Mouse (Mus musculus) embryonic facial prominence, embryonic 14.5 days (tissue): ENCODE results near the gene Tmem63a. TPM values are rescaled to one million over a fixed set of nuclear protein-coding genes. Genes with fewer than 3 reads are reported as not detected.
"Not testable (repeated sequence)": the region's sequence is repeated elsewhere in the genome, so short reads cannot be mapped to it uniquely, and the experiment has no call there.

Experiments used
- ATAC-seq: fragments of 200-750 bp; cut with Nextera tagmentation; 2 replicates; pipeline ENCODE4 v1.8.0; 2017; ENCODE audit warnings: low read depth, moderate number of reproducible peaks, moderate TSS enrichment
- DNase-seq: peaks from one replicate; pipeline ENCODE4 v3.0.0-alpha.2; 2015; ENCODE audit warnings: low spot score
- H3K27ac ChIP-seq: fragments of 300-500 bp; sonication (generic); replicated peaks from 2 replicates; pipeline ENCODE4 v1.5.1; 2014; ENCODE audit warnings: low read depth, mild to moderate bottlenecking, low read length, moderate library complexity
- H3K27me3 ChIP-seq: fragments of 300-500 bp; sonication (generic); replicated peaks from 2 replicates; pipeline ENCODE4 v1.6.1; 2014; ENCODE audit warnings: low read length; ENCODE audit not compliant: control insufficient read depth, insufficient read depth
- H3K36me3 ChIP-seq: fragments of 300-500 bp; sonication (generic); 2 replicates; pipeline ENCODE4 v1.6.1; 2014; ENCODE audit warnings: low read length, mixed read lengths; ENCODE audit not compliant: control insufficient read depth, insufficient read depth
- H3K4me1 ChIP-seq: fragments of 300-500 bp; sonication (generic); 2 replicates; pipeline ENCODE4 v1.6.1; 2014; ENCODE audit warnings: antibody characterized with exemption, low read length; ENCODE audit not compliant: control insufficient read depth, insufficient read depth
- H3K4me2 ChIP-seq: fragments of 300-500 bp; sonication (generic); 2 replicates; pipeline ENCODE4 v1.6.1; 2014; ENCODE audit warnings: low read depth, mild to moderate bottlenecking, low read length, moderate library complexity, mixed read lengths
- H3K4me3 ChIP-seq: fragments of 300-500 bp; sonication (generic); 2 replicates; pipeline ENCODE4 v1.5.1; 2014; ENCODE audit warnings: low read depth, mild to moderate bottlenecking, low read length
- H3K9ac ChIP-seq: fragments of 300-500 bp; sonication (generic); 2 replicates; pipeline ENCODE4 v1.6.1; 2014; ENCODE audit warnings: low read depth, mild to moderate bottlenecking, low read length, moderate library complexity, mixed read lengths
- H3K9me3 ChIP-seq: fragments of 300-500 bp; sonication (generic); 2 replicates; pipeline ENCODE4 v1.6.1; 2016; ENCODE audit warnings: low read length; ENCODE audit not compliant: control insufficient read depth
- WGBS: fragments of 180-500 bp; shearing (Covaris S2); extraction: QIAGEN DNeasy Blood & Tissue Kit; methylation state at CpG from one replicate; pipeline ENCODE4 v1.1.7; 2014; 5-methylcytosine and 5-hydroxymethylcytosine counted together
- polyA plus RNA-seq: library from polyadenylated mRNA; unstranded; fragments of >200 nt; fragmentation: Nextera tagmentation; extraction: Ambion mirVana; gene quantifications from 2 replicates; pipeline ENCODE4 v1.2.1, GENCODE M21; 2014

The Tmem63a gene
- polyA plus RNA-seq, 1 experiment from 2014 or later, result 13.2 TPM

DNA sequence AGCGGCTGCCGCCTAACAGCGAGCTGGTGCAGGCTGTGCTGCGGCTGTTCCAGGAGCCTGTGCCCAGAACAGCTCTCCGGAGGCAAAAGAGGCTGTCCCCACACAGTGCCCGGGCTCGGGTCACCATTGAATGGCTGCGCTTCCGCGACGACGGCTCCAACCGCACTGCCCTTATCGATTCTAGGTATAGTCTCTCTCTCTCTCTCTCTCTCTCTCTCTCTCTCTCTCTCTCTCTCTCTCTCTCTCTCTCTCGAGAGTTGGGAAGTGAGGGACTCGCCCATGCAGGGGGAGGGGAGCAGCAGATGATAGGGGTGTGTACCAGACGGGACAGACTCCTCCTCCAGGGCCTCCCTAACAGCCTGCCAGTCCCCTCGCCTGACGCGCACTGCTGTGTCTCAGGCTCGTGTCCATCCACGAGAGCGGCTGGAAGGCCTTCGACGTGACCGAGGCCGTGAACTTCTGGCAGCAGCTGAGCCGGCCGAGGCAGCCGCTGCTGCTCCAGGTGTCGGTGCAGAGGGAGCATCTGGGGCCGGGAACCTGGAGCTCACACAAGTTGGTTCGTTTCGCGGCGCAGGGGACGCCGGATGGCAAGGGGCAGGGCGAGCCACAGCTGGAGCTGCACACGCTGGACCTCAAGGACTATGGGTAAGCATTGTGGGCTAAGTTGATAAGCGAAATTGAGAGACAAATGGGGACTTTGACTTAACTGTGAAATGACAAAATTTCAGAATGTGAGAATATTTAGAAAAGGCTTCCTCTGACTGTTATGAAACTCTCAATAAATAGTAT, 5.3 kb upstream of the Tmem63a start:
- peaks cover 42% of the 10 kb centered on the region for H3K27me3 ChIP-seq
- peak; percentile 90 for ATAC-seq
- peak overlapping the region; percentile 34; the same call in 1 of the 2 replicates for H3K9ac ChIP-seq

DNA sequence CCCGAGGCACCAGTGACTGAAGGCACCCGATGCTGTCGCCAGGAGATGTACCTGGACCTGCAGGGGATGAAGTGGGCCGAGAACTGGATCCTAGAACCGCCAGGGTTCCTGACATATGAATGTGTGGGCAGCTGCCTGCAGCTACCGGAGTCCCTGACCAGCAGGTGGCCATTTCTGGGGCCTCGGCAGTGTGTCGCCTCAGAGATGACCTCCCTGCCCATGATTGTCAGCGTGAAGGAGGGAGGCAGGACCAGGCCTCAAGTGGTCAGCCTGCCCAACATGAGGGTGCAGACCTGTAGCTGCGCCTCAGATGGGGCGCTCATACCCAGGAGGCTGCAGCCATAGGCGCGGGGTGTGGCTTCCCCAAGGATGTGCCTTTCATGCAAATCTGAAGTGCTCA, 4.5 kb upstream of the Tmem63a start:
- WGBS, result 32% methylated on average over 10 of the region's 13 CpGs
- peaks cover 39% of the 10 kb centered on the region for H3K27me3 ChIP-seq

More for the DNA sequence above, 5.3 kb upstream of the Tmem63a start:
- H3K27ac ChIP-seq, H3K4me1 ChIP-seq, H3K36me3 ChIP-seq, H3K9me3 ChIP-seq: not testable (repeated sequence)
- Histone ChIP-seq H3K4me2 (peak overlapping the region; percentile 54), H3K4me3 (peak overlapping the region; percentile 30)
- 3% methylated on average over 30 of the region's 41 CpGs for WGBS
- DNase-seq, result peak; percentile 75

DNA sequence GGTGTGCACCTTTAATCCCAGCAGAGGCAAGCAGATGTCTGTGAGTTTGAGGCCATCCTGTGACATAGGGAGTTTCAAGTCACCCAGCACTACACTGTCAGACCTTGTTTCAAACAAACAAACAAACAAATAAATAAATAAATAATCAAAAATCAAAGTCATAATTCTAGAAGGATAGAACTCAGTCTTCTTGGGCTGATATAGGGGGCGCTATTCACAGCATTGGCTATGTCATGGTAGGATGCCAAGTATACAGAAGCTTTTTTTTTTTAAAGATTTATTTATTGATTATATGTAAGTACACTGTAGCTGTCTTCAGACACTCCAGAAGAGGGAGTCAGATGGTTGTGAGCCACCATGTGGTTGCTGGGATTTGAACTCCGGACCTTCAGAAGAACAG, 3.4 kb upstream of the Tmem63a start:
- peaks cover 34% of the 10 kb centered on the region for H3K27me3 ChIP-seq
- 78% methylated on average over 2 of the region's 2 CpGs for WGBS

More for the DNA sequence above, 4.5 kb upstream of the Tmem63a start:
- ATAC-seq, H3K4me2 ChIP-seq, H3K4me3 ChIP-seq, DNase-seq, H3K9ac ChIP-seq, H3K27ac ChIP-seq, H3K4me1 ChIP-seq, H3K36me3 ChIP-seq, H3K9me3 ChIP-seq: not testable (repeated sequence)

DNA sequence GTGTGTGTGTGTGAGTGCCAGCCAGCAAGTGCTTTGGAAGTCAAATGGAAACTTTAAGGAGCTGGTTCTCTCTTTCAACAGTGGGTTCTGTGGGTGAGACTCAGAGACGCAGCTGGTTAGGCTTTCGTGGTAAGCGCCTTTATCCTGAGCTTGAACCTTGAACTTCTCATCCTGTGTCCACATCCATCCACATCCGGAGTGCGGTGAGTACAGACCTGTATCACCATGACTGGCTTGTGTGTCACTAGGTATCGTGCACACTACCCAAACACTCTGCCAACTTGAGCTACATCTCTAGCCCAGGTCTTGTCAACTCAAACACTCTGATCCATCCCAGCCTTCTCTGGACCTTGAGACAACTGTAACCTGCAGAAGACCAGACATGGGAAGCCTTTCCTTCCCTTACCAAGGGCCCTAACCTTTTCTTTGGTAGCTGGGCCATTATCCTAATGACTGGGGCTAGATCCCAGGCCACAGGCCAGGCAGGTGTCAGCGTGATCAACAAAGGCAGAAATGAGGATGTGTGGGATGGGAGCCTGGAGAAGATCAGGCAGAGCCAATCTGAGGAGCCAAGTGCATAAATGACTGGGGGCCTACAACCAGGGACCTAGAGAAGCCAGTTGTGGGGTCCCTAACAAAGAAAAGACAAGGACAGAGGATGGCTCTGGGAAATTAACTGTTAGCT, 1.2 kb upstream of the Tmem63a start:
- Histone ChIP-seq H3K4me3 (no peak overlapping the region), H3K4me2 (peak overlapping the region; percentile 93), H3K9me3 (no peaks in the 10 kb centered on the region), H3K9ac (peak overlapping the region; percentile 84; the same call in 1 of the 2 replicates), H3K36me3 (no peaks in the 10 kb centered on the region), H3K27ac (no peak overlapping the region), H3K27me3 (peaks cover 13% of the 10 kb centered on the region), H3K4me1 (peaks cover 22% of the 10 kb centered on the region)
- 86% methylated on average over 7 of the region's 7 CpGs for WGBS
- DNase-seq (no peak), ATAC-seq (no peak)

More for the DNA sequence above, 3.4 kb upstream of the Tmem63a start:
- not testable (repeated sequence) for DNase-seq, H3K36me3 ChIP-seq, H3K27ac ChIP-seq, ATAC-seq, H3K4me3 ChIP-seq, H3K4me2 ChIP-seq, H3K9ac ChIP-seq, H3K9me3 ChIP-seq
- peaks cover 11% of the 10 kb centered on the region for H3K4me1 ChIP-seq

DNA sequence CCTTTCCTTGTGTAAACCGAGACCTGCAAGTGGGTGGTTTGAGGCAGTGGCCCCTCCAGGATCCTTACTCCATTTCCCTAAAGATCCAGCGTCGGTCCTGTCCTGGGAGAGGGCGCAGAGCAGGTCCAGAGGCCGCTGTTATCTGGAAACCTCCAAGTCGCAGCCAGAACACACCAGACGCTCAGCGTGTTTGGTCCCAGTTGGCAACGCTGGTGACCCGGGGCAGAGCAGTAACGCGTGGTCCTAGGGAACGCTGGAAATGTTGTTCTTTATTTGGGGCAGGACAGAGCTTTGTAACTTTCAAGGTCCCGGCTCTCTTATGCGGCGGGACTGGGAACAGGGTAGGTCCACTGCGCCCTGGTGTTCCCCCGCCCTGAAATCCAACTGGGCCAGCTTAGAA, 418 bp upstream of the Tmem63a start:
- H3K27me3 ChIP-seq, result peaks cover 8% of the 10 kb centered on the region
- H3K4me2 ChIP-seq, result peak overlapping the region; percentile 93
- H3K36me3 ChIP-seq, result peaks cover 4% of the 10 kb centered on the region; the same call in 1 of the 2 replicates
- H3K4me1 ChIP-seq, result peaks cover 28% of the 10 kb centered on the region
- ATAC-seq (no peak), DNase-seq (no peak)
- peak overlapping the region; percentile 79 for H3K27ac ChIP-seq
- H3K9ac ChIP-seq, result peak overlapping the region; percentile 84
- H3K9me3 ChIP-seq, result no peaks in the 10 kb centered on the region
- 4% methylated on average over 18 of the region's 18 CpGs for WGBS
- peak overlapping the region; percentile 87 for H3K4me3 ChIP-seq

DNA sequence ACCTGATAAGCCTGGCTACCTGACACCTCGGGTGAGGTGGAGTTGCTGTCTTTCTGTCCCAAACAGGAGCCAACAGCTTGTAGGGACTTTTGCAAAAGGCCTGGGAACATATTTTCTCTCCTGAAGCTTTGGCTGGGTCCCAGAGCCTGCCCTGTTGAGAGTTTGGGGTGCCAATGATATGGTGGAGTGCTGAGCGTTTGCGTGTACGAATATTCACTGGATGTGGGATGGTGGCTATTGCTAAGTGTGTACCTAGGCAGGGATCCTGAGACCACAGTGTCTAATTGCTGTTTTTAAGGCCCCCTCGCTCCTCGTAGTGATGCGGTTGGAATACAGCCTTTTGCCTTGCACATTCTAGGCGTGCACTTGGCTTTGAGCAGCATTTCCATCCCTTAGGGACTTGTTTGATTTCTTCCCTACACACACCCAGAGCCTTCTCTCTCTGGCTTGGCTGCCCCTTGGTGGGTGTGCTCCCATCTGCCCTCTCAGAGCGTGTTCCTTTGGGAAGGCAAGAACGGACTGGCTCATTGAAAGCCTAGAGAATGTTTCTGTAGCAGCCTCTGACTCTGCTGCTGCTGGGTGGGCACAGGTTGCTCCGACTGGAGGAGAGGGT, 994 bp downstream of the Tmem63a start:
- ATAC-seq, result no peak
- 27% methylated on average over 11 of the region's 11 CpGs for WGBS
- Histone ChIP-seq H3K27ac (peak overlapping the region; percentile 44; the same call in 1 of the 2 replicates), H3K9me3 (no peaks in the 10 kb centered on the region), H3K4me3 (peak overlapping the region; percentile 87), H3K4me2 (peak overlapping the region; percentile 93), H3K4me1 (peaks cover 28% of the 10 kb centered on the region), H3K27me3 (no peaks in the 10 kb centered on the region), H3K9ac (peak overlapping the region; percentile 84), H3K36me3 (peaks cover 8% of the 10 kb centered on the region; the same call in 1 of the 2 replicates)
- DNase-seq, result peak; percentile 29

DNA sequence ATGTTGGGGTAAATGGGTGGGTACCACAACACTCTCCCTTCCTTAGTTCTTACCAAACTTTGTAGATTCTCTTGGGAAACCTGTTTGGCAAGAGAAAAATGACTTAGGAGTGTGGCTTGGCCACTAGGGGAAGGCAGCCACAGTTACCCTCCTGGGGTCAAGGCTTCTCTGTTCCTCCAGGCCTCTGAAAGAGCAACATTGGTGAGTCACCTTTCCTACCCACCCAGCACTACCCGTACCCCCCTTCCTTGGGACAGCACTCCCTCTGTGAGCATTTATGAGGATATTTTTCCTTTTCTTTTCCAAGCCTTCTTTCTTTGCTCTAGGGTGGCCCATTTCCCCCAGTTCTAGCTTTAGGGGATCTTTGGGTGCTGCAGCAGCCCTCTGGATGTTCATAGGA, 1.8 kb downstream of the Tmem63a start:
- no peak overlapping the region for H3K27ac ChIP-seq
- no peak for ATAC-seq
- H3K9me3 ChIP-seq, result no peaks in the 10 kb centered on the region
- H3K27me3 ChIP-seq, result no peaks in the 10 kb centered on the region
- 77% methylated on average over 1 of the region's 1 CpGs for WGBS
- peaks cover 28% of the 10 kb centered on the region for H3K4me1 ChIP-seq
- H3K9ac ChIP-seq, result no peak overlapping the region
- peak overlapping the region; percentile 93; the same call in 1 of the 2 replicates for H3K4me2 ChIP-seq
- no peak for DNase-seq
- H3K4me3 ChIP-seq, result no peak overlapping the region
- H3K36me3 ChIP-seq, result peaks cover 8% of the 10 kb centered on the region; the same call in 1 of the 2 replicates

DNA sequence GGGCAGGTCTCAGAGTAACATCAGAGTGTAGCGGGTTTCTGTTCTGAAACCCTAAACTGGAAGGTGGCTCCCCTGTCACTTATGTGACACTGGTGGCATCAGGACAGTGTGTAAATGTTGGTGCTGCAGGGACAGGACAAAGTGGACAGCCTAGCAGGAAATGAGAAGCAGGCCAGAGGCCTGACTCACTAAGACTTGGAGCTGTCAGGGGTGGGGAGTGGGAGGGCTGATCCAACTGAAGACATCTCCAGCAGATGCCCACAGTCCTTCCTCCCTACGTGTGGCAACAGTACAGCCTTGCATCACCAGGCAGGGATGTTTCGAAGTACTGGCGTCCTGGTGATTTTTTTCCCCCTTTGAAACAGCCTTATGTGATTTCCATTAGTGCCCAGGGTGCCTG, 2.4 kb downstream of the Tmem63a start:
- Histone ChIP-seq H3K27ac (peak overlapping the region; percentile 82), H3K9ac (no peak overlapping the region), H3K4me3 (no peak overlapping the region), H3K36me3 (peaks cover 8% of the 10 kb centered on the region), H3K4me1 (peaks cover 28% of the 10 kb centered on the region), H3K4me2 (peak overlapping the region; percentile 44), H3K9me3 (no peaks in the 10 kb centered on the region), H3K27me3 (no peaks in the 10 kb centered on the region)
- 70% methylated on average over 4 of the region's 4 CpGs for WGBS
- no peak for ATAC-seq
- DNase-seq, result no peak
